Mouse (Mus musculus) layer of hippocampus, postnatal 36 days (tissue): ENCODE data around the gene Serpinb2. TPM values are rescaled to one million over a fixed set of nuclear protein-coding genes. Genes with fewer than 3 reads are reported as not detected.
A peak's percentile ranks its signal among the peaks of the same experiment; 100 is the strongest.

Source experiments
- DNase-seq, 2 experiments: peaks; one replicate each; pipeline ENCODE4 v3.0.0; 2022
- total RNA-seq, 2 experiments: library from RNA; stranded (reverse); gene quantifications; 2 replicates each; pipeline ENCODE4 v1.2.3; 2021

The Serpinb2 gene
- total RNA-seq = not detected

DNA sequence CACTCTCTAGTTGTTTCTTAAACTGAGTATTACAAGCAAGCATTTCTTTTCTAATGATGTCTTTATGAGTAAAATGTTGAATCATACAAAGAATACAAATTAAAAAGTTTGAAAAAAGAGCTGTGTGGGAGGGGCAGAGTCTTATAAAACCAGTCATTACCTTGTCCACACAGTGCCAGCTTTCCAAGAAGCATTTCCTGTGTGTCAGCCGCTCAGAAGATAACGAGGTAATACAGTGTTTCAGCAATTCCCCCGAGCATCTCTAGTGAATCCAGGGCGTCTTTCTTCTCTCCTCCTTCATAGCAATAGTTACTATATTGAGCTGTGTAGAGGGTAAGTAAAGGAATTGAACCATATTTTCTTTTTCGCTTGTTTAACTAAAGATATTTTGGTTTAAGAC is at the start of gene Serpinb2:
Gene Serpinb2 (plus strand): TSS at position 172 of the 400 bp plus-strand sequence.
- no peak for DNase-seq

GRCm38 (mm10) chr1:107479909-107480308 is 31.3 kb upstream of the Serpinb2 start:
- no peak for DNase-seq

DNA sequence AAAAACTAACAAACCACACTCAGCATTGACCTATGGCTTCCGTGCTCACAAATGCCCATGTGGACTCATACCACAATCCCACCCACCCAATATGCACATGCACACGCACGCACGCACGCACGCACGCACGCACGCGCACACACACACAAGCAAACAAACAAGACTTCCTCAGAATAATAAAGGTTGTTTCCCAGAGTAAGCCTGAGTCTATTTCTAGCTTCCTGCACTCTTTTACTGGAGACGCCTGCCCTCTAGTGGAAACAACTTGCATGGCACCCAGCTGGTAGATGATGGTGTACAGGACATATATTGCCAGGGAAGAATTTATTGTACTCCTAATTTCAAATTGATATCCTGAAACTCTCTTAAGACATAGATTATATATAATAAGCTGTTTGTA is 29.8 kb upstream of the Serpinb2 start:
- peak; percentile 74 to 80 for DNase-seq

GRCm38 (mm10) chr1:107489577-107489976 is 21.6 kb upstream of the Serpinb2 start:
- DNase-seq = no peak

GRCm38 (mm10) chr1:107496789-107497188 is 14.4 kb upstream of the Serpinb2 start:
- DNase-seq = no peak

DNA sequence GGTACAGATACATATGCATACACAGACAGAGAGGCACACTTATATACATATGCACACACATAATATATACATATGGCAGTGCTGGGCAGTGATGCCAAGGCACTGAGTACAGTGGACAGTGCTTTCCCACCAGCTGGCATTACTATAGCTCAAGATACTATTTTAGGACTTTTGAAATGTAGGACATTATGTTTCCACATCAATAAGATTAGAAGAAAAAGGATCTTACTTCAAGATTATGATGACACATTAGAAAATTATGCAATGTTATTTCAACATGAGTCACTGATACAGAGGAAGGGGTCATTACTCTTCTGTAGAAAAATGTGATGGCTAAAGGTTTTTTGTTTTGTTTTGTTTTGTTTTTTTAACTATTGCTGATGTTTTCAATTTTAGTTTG is 9.2 kb upstream of the Serpinb2 start:
- DNase-seq = no peak

GRCm38 (mm10) chr1:107503294-107503693 is 7.9 kb upstream of the Serpinb2 start:
- no peak for DNase-seq

DNA sequence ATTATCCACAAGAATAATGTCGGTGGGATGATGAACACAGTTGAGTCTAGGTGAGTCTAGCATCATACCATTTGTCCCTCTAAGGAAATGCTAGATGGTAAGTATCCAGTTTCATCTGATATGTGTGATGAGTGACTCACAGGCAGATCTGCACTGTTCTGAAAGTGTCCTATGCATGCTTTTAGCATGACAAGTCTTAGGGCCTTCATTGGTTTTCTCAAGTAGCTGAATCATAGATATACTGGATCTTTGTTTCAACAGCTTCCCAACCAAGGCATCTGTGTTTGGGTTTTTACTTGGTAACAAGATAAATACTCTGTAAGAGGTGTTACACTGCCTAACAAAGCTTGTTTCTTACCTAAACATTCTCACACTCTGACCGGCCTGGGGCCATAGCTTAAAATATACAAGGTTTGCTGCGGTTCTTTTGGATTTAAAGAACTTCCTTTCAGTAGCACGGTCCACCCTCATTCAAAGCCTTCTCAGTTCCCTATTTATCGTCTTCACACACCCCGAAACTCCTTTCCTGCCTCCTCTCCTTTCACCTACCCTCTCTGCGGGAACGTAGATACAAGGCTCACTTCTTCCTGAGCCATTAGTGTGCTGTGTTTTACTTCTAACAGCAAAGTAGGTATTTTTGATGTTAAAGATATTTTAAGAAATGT is 5.2 kb upstream of the Serpinb2 start:
- DNase-seq = no peak

DNA sequence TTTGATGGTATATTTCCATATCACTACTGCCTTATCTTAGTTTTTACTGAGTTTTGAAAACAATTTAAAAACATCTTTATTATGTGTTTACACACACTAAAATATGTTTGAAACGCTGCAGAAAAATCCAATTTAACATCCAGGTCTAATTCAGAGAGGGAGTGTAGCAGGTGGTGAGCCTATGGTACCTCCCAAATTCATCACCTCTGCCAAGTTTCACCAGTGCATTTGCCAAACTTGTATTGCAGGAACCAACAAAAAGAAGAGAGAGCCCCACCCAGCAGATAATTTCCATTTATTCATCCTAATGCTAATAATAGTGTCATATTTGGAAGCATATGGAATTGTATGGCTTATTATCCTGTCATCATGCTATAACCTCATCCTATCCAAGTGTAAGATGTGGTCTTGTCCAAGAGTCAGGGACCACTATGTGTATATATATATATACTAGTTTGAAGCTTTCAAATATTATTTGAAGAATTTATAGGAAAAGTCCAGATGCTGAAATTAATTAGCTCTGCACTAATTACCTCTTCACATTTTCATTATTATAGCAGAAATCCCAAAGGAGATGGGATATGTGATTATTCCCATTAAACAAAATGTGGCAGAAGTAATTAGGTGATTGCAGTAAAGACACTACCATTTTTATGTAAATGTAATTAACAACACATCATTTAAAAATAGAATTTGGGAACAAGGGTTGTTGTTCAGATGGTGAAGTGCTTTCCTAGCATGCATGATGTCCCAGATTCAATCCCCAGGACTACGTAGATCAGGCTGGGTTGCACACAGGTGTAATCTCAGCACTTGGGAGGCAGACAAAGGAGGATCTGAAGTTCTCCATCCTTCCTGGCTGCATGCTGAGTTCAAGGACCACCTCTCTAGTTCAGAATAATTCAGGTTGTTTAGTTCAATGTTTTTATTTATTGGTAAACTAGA is 1.2 kb downstream of the Serpinb2 start:
- no peak for DNase-seq

DNA sequence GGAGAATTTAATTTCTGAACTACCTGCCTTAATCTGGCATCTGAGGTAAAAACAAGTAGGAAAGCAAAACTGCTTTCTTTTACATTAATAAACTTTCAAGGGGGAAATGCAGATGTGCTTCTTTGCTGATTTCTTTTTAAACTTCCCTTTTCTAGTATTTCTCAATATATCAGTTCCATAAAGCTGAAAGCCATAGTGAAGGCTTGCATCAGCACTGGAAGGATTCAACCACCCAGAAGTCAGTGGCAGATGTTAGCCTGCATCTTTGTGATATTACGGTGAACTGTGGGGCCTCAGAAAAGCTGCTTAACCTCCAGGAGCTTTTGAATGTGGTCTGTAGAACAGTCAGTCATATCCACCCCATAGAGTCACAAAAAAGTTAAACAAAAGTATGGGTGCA is 2.3 kb downstream of the Serpinb2 start:
- no peak for DNase-seq

DNA sequence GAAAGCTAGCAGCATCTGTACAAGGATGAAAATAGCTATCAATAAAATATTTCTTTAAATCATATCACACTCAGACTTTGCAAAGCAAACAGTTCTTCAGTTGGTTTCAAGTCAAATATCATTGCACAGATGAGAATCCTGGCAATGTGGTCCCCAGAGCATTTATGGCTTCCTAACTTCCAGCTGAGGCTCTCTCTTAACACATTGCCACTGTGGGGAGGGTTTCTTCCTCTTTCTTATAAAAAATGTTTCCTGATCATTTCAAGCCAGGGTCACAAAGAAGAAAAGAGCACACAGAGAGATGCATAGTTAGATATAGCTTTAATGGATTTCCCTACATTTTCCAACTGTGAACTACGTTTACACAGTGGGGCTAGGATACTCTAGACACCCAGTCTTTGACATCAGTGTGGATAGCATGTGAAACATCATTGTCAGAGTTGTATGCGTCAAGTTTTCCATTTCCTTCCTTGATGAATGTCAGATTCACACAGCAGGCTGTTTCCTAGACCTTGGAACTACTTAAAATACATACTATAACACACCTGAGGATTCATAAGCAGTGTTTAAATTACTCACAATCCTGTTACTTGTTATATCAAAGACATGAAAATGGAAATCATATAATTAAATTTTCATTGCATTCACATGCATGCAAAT is 4.7 kb downstream of the Serpinb2 start:
- no peak for DNase-seq

DNA sequence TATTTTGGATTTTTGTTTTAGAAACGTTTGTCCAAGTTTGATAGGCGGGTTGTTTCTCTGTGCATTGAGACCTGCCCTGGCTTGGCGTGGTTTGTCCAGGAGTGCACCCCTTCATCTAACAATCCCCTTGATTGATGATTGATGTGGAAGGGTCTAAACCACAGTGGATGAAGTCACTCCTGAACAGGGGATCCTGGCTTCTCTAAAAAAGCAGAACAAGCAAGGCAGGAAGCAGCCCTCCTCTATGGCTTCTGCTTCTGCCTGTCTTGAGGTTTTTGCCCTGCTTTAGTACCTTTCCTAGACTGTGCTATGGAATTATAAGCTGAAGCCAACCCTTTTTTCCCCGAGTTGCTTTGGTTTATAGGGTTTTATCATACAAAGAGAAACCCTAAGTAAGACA is 14.4 kb downstream of the Serpinb2 start:
- no peak for DNase-seq

DNA sequence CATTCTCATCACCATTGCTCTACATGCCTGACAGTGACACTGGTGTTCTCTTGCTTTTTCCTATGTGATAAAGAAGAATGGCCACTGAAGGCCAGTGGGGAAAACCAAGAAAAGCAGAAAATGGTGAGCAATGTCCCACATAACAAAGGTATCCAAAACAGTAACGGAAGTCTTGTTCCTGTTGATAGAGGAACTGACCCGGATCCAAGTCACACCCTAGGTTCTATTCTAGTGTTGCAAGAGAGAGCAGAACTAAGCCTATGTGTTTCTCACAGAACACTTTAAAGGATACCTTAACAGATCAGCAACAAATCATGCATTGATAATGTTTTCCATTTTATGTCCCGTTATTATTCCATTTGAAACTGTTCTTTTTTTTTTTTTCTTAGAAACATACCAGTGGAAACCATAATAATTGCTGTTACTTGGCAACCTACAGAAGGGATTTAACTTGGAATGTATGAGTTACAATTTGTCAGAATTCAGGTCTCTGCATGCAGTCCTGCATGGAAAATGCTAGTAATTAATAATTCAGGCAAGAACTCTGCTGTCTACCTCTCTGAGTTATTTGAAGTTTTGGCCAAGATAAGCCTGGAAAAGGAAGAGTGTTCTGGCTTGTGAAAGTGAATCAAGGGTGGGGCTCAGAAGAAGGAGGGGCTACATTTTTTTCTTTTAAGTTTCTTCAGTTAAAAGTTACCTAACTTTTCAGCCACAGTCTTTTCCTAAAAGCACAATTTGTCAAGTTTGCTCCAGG is 17.3 kb downstream of the Serpinb2 start:
- DNase-seq = no peak

GRCm38 (mm10) chr1:107529365-107530052 is 18.3 kb downstream of the Serpinb2 start:
- DNase-seq = no peak

DNA sequence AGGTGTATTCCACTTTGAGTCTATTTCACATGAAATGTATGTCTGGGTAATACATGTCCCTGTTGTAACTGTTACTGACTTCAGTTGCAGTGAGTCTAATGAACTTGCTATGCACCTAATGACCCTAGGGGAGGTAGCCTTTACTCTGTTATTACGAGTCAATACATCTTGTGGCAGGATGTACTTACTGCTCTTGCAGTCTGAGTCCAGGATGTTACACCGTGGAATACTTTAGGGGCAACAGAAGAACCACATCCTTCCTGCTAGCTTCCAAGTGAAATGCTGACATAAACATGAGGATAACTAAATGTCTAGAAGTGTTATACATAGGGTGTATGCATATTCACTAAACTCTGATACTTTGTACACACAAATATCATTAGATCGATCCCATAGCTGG is 22.5 kb downstream of the Serpinb2 start:
- no peak for DNase-seq

GRCm38 (mm10) chr1:107537435-107537834 is 26.2 kb downstream of the Serpinb2 start:
- no peak for DNase-seq

DNA sequence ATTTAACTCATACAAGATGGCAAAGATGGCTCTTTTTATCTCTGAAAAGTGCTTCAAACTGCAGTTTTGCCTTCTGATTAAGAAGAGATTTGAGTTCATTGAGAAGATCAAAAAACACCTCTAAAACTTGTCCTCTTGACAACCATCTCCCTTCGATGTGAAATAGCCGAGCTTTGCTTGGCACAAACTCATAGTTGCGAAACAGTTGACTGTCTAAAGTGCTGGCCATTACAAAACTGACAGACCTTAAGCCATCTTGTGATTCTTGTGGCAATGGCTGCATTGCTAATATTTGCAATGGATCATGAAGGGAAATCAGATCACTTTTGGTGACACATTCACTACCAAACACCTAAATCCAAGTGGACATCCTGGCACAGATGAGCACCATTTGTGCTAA is 48.3 kb downstream of the Serpinb2 start:
- no peak for DNase-seq

- DNase-seq = no peak
Observed at GRCm38 (mm10) chr1:107562110-107562509, 50.9 kb downstream of the Serpinb2 start.

DNA sequence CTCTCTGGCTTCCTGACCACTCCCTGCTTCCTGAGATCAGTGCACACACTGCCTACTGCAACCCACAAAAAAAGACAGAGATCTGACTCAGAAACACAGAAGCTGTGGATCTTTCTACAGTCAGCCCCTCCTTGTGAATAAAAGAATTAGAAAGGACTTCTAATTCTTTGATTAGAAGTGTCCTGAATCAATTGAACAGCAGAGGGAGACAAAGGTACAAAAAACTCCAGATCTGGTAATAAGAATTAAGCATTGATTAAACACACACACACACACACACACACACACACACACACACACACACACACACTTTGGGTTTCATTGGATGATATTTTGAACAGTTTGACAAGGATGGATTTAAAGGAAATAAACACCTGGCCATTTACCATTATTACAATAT is 54.4 kb downstream of the Serpinb2 start:
- DNase-seq = no peak

GRCm38 (mm10) chr1:107576094-107576493 is 64.9 kb downstream of the Serpinb2 start:
- DNase-seq = no peak

GRCm38 (mm10) chr1:107577514-107577913 is 66.3 kb downstream of the Serpinb2 start:
- DNase-seq = no peak

DNA sequence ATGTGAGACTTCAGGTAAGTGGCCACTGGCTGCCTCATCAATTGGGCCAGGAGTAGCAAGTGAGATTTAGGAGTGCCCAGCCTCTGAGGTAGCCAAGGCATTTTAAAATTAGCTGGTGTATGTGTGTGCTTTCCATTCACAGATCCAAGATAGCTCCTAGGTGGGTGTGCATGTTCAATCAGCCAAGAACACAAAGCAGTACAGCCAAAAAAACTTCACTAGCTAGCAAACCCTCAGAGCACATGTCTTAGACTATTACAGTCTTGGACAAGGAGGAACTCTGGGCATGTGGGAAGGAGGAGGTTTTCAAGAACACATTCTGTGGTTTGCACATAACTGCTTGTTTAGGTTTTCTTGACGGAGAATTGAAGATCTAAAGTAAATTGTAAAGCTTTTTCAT is 70.0 kb downstream of the Serpinb2 start:
- peak in 1 of 2 experiments; percentile 15 for DNase-seq
